Mouse (Mus musculus): ENCODE measurements around the gene Sp2. TPM values are rescaled to one million over a fixed set of nuclear protein-coding genes. Genes with fewer than 3 reads are reported as not detected.

The Sp2 gene
- polyA plus RNA-seq (2015; fragmentation: Nextera tagmentation; extraction: Ambion mirVana), result 13.0 and 15.3 TPM in 2 replicates

DNA sequence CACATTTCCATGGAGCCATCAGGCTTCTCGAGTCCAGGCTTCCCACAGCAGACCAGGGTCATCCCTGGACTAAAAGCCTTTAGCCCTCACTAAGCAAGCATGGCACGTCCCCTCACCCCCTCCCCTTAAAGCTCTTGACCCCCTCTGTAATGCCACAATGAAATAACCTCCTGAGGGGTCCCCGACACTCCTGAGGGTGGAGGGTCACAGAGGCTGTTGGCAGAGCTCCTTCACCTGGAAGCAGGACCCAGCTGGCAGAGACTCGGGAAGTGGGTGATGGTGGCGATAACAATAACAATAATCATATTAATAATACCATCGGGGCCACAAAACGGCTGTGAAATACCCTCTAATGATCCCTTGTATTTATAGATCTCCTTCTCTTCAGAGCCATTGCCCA is at the start of gene Sp2:
Gene Sp2 (minus strand): TSS at position 101 of the 400 bp plus-strand sequence.
- no peaks in the 10 kb centered on the region for H3K9me3 ChIP-seq (replicated peaks)
- no peak within 1 kb of the TSS for H3K4me3 ChIP-seq (replicated peaks)
- 72% methylated on average over 7 of the region's 7 CpGs for WGBS (ENCODE audit: insufficient replicate concordance)
- ATAC-seq (ENCODE audit: low read depth) (no peak), DNase-seq (no peak)
- H3K4me1 ChIP-seq (replicated peaks), result peaks cover 42% of the 10 kb centered on the region
- no peaks in the 10 kb centered on the region for H3K36me3 ChIP-seq
- no peak within 1 kb of the TSS for H3K9ac ChIP-seq
- H3K27me3 ChIP-seq, result peaks cover 52% of the 10 kb centered on the region
- no peak within 1 kb of the TSS for H3K27ac ChIP-seq
- no peak within 1 kb of the TSS for H3K4me2 ChIP-seq

DNA sequence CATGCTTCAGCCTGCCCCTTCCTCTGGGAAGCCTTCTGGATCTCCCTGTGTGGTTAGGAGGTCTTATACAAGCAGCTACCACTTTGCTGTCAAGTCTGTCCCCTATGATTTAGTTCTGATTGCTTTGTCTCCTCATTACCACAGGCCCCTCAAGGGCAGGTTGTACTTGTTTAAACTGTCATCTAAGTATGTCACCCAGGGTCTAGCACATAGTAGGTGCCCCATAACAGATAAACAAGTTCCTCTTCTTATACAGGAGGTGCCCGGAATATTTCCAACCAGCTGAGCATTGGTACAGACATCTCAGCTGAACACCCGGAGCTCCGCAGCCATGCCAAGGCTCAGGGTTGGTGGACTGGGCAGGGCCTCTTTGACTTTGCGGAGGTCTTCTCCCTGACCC is 49.7 kb upstream of the Sp2 start:
- DNase-seq (no peak), ATAC-seq (ENCODE audit: low read depth) (no peak)
- Histone ChIP-seq H3K27me3 (no peaks in the 10 kb centered on the region), H3K27ac (no peak overlapping the region), H3K4me3 (replicated peaks) (no peak overlapping the region), H3K4me1 (replicated peaks) (peaks cover 31% of the 10 kb centered on the region), H3K9me3 (replicated peaks) (no peaks in the 10 kb centered on the region), H3K9ac (no peak overlapping the region), H3K4me2 (no peak overlapping the region), H3K36me3 (no peaks in the 10 kb centered on the region)
- WGBS (ENCODE audit: insufficient replicate concordance), result 78% methylated on average over 4 of the region's 4 CpGs

DNA sequence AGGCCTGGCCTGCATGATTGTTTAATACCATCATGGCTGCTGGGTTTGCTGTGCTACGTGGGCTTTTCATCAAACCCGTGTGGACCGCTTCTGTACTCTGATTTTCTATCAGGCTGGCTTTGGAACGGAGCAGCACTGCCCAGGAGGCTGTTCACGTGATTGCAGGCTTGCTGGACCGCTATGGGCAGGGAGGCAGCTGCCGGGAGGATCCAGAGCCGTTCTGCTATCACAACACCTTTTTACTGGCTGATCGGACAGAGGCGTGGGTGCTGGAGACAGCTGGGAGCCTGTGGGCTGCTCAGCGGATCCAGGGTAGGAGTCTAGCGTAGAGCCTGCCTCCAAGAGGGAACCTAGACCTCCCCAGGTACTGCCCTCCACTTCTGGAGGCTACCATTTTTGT is 49.2 kb upstream of the Sp2 start:
- DNase-seq, result no peak
- 0 out of 2 replicates have a peak, but pooled peaks cover 1% of the 10 kb centered on the region for H3K27me3 ChIP-seq
- no peaks in the 10 kb centered on the region for H3K36me3 ChIP-seq
- peaks cover 31% of the 10 kb centered on the region for H3K4me1 ChIP-seq (replicated peaks)
- WGBS (ENCODE audit: insufficient replicate concordance), result 76% methylated on average over 12 of the region's 12 CpGs
- no peak for ATAC-seq (ENCODE audit: low read depth)
- no peak overlapping the region for H3K27ac ChIP-seq
- no peak overlapping the region for H3K4me3 ChIP-seq (replicated peaks)
- H3K4me2 ChIP-seq, result no peak overlapping the region
- H3K9me3 ChIP-seq (replicated peaks), result no peaks in the 10 kb centered on the region
- H3K9ac ChIP-seq, result no peak overlapping the region

DNA sequence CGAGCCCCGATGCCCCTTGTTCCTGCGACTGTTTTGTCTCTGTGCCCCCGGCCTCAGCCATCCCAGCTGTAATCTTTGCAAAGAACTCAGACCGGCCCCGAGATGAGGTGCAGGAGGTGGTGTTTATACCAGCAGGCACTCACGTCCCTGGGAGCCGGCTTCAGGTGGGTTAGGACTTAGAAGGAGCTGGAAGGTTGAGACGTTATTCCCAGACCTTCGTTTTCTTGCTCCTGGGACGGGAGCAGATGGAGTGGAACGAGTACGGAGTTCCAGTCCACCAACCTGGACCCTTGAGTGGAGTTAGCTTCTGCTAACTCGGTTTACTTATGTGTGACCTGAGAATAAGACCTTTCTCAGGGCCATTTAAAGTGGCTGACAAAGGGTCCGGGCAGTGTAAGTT is 47.7 kb upstream of the Sp2 start:
- Histone ChIP-seq H3K9me3 (replicated peaks) (no peaks in the 10 kb centered on the region), H3K4me1 (replicated peaks) (peaks cover 37% of the 10 kb centered on the region), H3K4me2 (peak overlapping the region; percentile 79), H3K9ac (peak overlapping the region; percentile 71), H3K27me3 (peaks cover 7% of the 10 kb centered on the region), H3K27ac (peak overlapping the region; percentile 37; the same call in 1 of the 2 replicates), H3K4me3 (replicated peaks) (peak overlapping the region; percentile 61), H3K36me3 (no peaks in the 10 kb centered on the region)
- no peak; the same call in 1 of the 2 replicates for ATAC-seq (ENCODE audit: low read depth)
- DNase-seq, result no peak
- 26% methylated on average over 15 of the region's 15 CpGs for WGBS (ENCODE audit: insufficient replicate concordance)

DNA sequence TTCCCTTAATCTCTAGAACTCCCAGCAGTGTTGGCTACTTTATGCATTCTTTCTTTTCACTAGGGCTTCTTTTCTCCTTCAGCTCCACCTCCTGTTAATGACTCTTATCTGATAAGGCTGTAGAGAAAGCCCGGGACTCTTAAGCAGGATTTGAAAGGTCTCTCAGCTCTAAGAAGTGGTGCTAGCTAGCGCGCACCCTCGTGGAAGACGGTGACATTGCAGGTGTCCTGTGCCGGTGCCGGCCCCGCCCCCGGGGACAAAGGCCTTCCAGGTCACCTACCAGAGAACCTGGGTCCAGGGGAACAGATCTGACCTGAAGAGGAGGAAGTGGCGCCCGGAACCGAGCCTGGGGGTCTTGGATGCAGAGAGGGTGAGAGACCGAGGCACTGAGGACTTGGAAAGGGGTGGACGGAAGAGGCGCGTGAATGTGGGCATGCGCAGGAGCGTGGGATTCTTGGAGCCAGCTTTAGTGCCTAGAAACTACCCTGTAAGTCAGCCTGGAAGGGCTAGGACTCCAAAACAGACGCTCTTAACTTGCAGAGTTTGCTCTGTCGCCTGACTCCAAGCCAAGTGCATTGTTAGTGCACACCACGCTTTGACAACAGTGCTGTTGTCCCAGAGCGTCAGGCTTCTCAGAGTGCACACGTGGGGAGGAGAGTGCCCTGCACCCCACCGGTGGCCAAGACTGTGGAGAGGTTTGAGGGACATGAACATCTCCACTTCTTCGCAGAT is 47.1 kb upstream of the Sp2 start, which contains the start of gene Scrn2:
Gene Scrn2 (plus strand): TSS at position 253 of the 732 bp plus-strand sequence.
- Histone ChIP-seq H3K9ac (peak within 1 kb of the TSS; percentile 71), H3K27ac (peak within 1 kb of the TSS; percentile 37)
- 4% methylated on average over 25 of the region's 25 CpGs for WGBS (ENCODE audit: insufficient replicate concordance)

DNA sequence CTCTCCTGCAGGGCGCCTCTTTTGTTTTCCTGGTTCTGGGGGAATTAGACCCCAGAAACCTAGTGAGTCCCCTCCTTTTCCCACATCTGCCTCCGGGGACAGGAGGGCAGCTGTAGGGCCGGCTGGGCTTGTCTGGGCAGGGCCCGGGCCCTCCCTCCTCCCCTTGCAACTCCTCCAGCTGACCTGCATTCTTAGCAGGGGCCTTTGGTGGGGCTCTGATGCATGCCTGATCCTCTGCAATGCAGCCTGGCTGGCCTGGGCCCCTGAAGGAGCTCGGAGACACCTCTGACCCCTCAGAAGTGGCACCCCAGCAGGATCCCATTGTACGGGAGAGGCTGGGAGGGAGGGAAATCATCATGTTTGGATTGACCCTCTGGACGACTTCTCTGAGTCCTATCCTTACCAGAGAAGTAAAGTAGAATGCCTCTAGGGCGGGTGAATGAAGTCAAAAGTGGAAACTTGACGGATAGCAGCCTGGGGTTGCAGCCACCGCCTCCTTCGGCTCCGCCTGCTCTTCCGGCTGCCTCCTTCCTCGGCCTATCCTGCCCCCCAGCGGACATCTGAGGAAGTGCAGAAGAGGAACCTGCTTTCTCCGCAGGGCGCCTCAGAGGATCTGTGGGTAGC is 43.1 kb upstream of the Sp2 start:
- peak; percentile 11; the same call in 1 of the 2 replicates for ATAC-seq (ENCODE audit: low read depth)
- Histone ChIP-seq H3K36me3 (no peaks in the 10 kb centered on the region), H3K9me3 (replicated peaks) (no peaks in the 10 kb centered on the region), H3K4me1 (replicated peaks) (peaks cover 36% of the 10 kb centered on the region), H3K9ac (peak overlapping the region; percentile 63), H3K27ac (peak overlapping the region; percentile 9; the same call in 1 of the 2 replicates), H3K27me3 (peaks cover 53% of the 10 kb centered on the region), H3K4me3 (replicated peaks) (peak overlapping the region; percentile 32), H3K4me2 (peak overlapping the region; percentile 62)
- 12% methylated on average over 17 of the region's 17 CpGs for WGBS (ENCODE audit: insufficient replicate concordance)
- DNase-seq, result peak; percentile 80

More for the DNA sequence above, 47.1 kb upstream of the Sp2 start, which contains the start of gene Scrn2:
- Histone ChIP-seq H3K4me3 (replicated peaks) (peak within 1 kb of the TSS; percentile 61), H3K4me2 (peak within 1 kb of the TSS; percentile 79), H3K9me3 (replicated peaks) (no peaks in the 10 kb centered on the region), H3K4me1 (replicated peaks) (peaks cover 37% of the 10 kb centered on the region), H3K27me3 (peaks cover 13% of the 10 kb centered on the region), H3K36me3 (no peaks in the 10 kb centered on the region)
- ATAC-seq (ENCODE audit: low read depth), result peak; percentile 72
- peak; percentile 87 for DNase-seq

DNA sequence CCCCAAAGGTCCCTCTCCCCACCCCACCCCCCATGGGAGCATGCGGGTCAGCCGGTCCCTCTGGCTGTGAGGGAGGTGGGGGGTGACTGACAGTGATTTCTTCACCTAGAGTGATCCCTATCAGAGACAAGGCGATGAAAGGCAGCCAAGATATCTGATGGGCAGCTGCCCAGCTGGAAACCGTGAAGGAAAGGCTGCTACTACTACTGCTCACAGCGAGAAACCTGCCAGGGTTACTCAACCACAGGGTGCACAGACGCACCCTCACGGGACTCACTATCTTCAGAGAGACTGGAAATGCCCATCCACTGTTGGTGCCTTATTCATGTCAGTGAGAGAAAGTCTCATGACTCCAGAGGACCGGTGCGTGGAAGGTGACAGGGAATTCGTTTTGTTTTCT is 42.2 kb upstream of the Sp2 start:
- Histone ChIP-seq H3K9me3 (replicated peaks) (no peaks in the 10 kb centered on the region), H3K4me1 (replicated peaks) (peaks cover 28% of the 10 kb centered on the region), H3K36me3 (no peaks in the 10 kb centered on the region), H3K4me2 (no peak overlapping the region), H3K27ac (no peak overlapping the region), H3K9ac (no peak overlapping the region), H3K4me3 (replicated peaks) (no peak overlapping the region), H3K27me3 (peaks cover 62% of the 10 kb centered on the region)
- DNase-seq, result no peak
- ATAC-seq (ENCODE audit: low read depth), result no peak
- WGBS (ENCODE audit: insufficient replicate concordance), result 44% methylated on average over 10 of the region's 10 CpGs

DNA sequence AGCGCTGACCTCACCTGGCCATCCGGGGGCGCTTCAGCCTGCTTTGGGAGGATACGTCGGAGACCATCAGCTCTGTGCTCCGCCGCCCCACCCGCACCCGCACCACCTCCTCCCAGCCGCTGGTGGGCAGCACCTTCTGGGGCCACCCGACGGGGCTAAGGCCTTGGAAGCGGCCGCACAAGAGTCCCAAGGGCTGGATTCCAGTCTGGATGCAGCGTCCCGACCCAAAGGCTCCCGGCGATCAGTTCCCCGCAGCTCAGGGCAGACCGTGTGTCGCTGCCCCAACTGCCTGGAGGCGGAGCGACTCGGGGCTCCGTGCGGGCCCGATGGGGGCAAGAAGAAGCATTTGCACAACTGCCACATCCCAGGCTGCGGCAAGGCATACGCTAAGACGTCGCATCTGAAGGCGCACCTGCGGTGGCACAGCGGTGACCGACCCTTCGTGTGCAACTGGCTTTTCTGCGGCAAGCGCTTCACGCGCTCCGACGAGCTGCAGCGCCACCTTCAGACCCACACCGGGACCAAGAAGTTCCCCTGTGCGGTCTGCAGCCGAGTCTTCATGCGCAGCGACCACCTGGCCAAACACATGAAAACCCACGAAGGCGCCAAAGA is 39.2 kb upstream of the Sp2 start:
- H3K36me3 ChIP-seq, result no peaks in the 10 kb centered on the region
- 1% methylated on average over 50 of the region's 50 CpGs for WGBS (ENCODE audit: insufficient replicate concordance)
- H3K9me3 ChIP-seq (replicated peaks), result no peaks in the 10 kb centered on the region
- peak overlapping the region; percentile 66 for H3K9ac ChIP-seq
- peak; percentile 49 for ATAC-seq (ENCODE audit: low read depth)
- H3K4me3 ChIP-seq (replicated peaks), result peak overlapping the region; percentile 63
- DNase-seq, result peak; percentile 42
- H3K27ac ChIP-seq, result no peak overlapping the region
- H3K27me3 ChIP-seq, result peaks cover 90% of the 10 kb centered on the region
- H3K4me1 ChIP-seq (replicated peaks), result peaks cover 33% of the 10 kb centered on the region
- H3K4me2 ChIP-seq, result peak overlapping the region; percentile 84

DNA sequence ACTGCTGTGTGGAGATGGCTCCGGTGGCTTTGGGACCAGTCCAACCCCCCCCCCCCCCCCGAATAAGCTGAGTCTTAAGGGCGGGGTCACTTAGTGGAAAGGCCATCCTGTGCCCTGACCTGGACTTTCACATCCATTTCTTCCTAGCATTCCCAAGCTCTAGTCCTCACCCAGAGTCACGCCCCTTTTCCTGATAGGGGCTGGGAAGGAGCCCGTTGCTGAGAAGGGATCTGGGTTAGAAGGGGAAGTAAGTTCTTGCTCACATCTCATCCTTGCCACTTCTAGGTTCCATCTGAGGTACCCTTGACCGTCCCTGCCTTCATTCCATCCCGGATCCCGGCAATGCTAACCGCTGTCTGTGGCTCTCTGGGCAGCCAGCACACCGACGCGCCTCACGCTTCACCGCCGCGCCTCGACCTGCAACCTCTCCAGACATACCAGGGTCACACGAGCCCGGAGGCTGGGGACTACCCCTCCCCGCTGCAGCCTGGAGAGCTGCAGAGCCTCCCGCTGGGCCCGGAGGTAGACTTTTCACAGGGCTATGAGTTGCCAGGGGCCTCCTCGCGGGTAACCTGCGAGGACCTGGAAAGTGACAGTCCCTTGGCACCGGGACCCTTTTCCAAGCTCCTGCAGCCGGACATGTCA is 38.5 kb upstream of the Sp2 start:
- peak overlapping the region; percentile 63 for H3K4me3 ChIP-seq (replicated peaks)
- H3K36me3 ChIP-seq, result no peaks in the 10 kb centered on the region
- H3K27ac ChIP-seq, result no peak overlapping the region
- DNase-seq (no peak), ATAC-seq (ENCODE audit: low read depth) (no peak)
- H3K9ac ChIP-seq, result peak overlapping the region; percentile 66; the same call in 1 of the 2 replicates
- peaks cover 96% of the 10 kb centered on the region for H3K27me3 ChIP-seq
- peaks cover 33% of the 10 kb centered on the region for H3K4me1 ChIP-seq (replicated peaks)
- 6% methylated on average over 27 of the region's 27 CpGs for WGBS (ENCODE audit: insufficient replicate concordance)
- peak overlapping the region; percentile 84 for H3K4me2 ChIP-seq
- no peaks in the 10 kb centered on the region for H3K9me3 ChIP-seq (replicated peaks)

DNA sequence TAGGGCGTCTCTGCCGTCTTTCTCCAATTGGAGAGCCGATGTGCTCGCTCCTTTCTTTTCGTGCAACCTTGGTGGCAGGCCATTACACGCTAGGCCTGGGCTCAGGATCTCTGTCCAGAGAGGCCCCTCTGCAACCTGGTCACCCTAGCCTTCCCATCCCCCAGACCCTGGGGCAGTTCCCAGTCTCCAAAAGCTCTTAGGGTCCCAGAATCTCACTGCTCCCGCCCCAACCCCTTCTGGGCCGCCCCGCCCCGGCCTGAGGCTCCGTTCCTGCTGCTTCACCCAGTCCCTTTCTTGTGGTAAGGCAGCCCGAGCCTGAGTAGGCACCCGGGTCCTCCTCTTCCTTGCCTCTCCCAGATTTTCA is 36.6 kb upstream of the Sp2 start:
- no peak for ATAC-seq (ENCODE audit: low read depth)
- Histone ChIP-seq H3K27ac (no peak overlapping the region), H3K27me3 (peaks cover 98% of the 10 kb centered on the region), H3K4me2 (peak overlapping the region; percentile 43; the same call in 1 of the 2 replicates), H3K36me3 (no peaks in the 10 kb centered on the region), H3K4me1 (replicated peaks) (peaks cover 27% of the 10 kb centered on the region), H3K9me3 (replicated peaks) (no peaks in the 10 kb centered on the region), H3K4me3 (replicated peaks) (no peak overlapping the region), H3K9ac (no peak overlapping the region)
- WGBS (ENCODE audit: insufficient replicate concordance), result 6% methylated on average over 13 of the region's 13 CpGs
- no peak for DNase-seq

Measured in liver, embryonic 13.5 days (tissue).